Mouse (Mus musculus) lung, adult 2 months (tissue): ENCODE measurements around the gene Adgrg6. TPM values are rescaled to one million over a fixed set of nuclear protein-coding genes. Genes with fewer than 3 reads are reported as not detected.
A peak's percentile ranks its signal among the peaks of the same experiment; 100 is the strongest.

ENCODE experiments used
- DNase-seq: peaks from one replicate; pipeline ENCODE4 v3.0.0; 2022
- H3K4me1 ChIP-seq: fragments of 200-500 bp; 2 replicates; pipeline ENCODE4 v1.6.1; 2011; ENCODE audit warnings: low read length; ENCODE audit not compliant: control insufficient read depth, insufficient read depth
- H3K4me3 ChIP-seq: fragments of 200-500 bp; replicated peaks from 2 replicates; pipeline ENCODE3; 2011; ENCODE audit warnings: low read depth, mild to moderate bottlenecking, control low read depth, low read length; ENCODE audit errors: extremely low read depth
- CTCF ChIP-seq: fragments of 200-500 bp; IDR thresholded peaks from 2 replicates; pipeline ENCODE4 v1.5.1; 2011; ENCODE audit warnings: mild to moderate bottlenecking, low read length, control low read depth; ENCODE audit not compliant: insufficient read depth
- POLR2A ChIP-seq: fragments of 200-500 bp; IDR thresholded peaks from 2 replicates; pipeline ENCODE4 v1.6.1; 2011; ENCODE audit warnings: low read depth, mild to moderate bottlenecking, control low read depth, low read length, borderline replicate concordance; ENCODE audit errors: extremely low read depth
- WGBS: fragments of 180-500 bp; shearing (Covaris S2); methylation state at CpG from one replicate; pipeline ENCODE4 v1.1.7; 2018; 5-methylcytosine and 5-hydroxymethylcytosine counted together
- polyA plus RNA-seq: library from polyadenylated mRNA; depleted of rRNA; stranded (reverse); fragments of >200 nt; gene quantifications from 2 replicates; pipeline ENCODE4 v1.2.3, GENCODE M21; 2012; rRNA removed

The Adgrg6 gene
- polyA plus RNA-seq, 1 experiment = 25.7 TPM

- Histone ChIP-seq H3K4me1 (no peaks in the 10 kb centered on the region), H3K4me3 (no peak overlapping the region)
- no peak for DNase-seq
- TF ChIP-seq POLR2A (no peak), CTCF (peak; percentile 60)
- WGBS = 71% methylated on average over 7 of the region's 7 CpGs
These were observed 95.4 kb downstream of the Adgrg6 start for GRCm38 (mm10) chr10:14450073-14450472.

GRCm38 (mm10) chr10:14445590-14446291, 99.7 kb downstream of the Adgrg6 start:
- DNase-seq = no peak
- Histone ChIP-seq H3K4me3 (no peak overlapping the region), H3K4me1 (no peaks in the 10 kb centered on the region)
- TF ChIP-seq POLR2A = no peak
- TF ChIP-seq CTCF = no peak
- WGBS = 74% methylated on average over 12 of the region's 12 CpGs

- no peaks in the 10 kb centered on the region for H3K4me1 ChIP-seq
- no peak for TF ChIP-seq CTCF
- TF ChIP-seq POLR2A = no peak
- no peak overlapping the region for H3K4me3 ChIP-seq
- no peak for DNase-seq
- 85% methylated on average over 9 of the region's 9 CpGs for WGBS
These were observed 104.4 kb downstream of the Adgrg6 start for GRCm38 (mm10) chr10:14440860-14441579.

GRCm38 (mm10) chr10:14404070-14404469, 141.4 kb downstream of the Adgrg6 start:
- Histone ChIP-seq H3K4me1 (no peaks in the 10 kb centered on the region; the same call in 1 of the 2 replicates), H3K4me3 (no peak overlapping the region)
- no peak for DNase-seq
- 69% methylated on average over 1 of the region's 1 CpGs for WGBS
- TF ChIP-seq CTCF = no peak
- no peak for TF ChIP-seq POLR2A

GRCm38 (mm10) chr10:14401744-14402143, 143.7 kb downstream of the Adgrg6 start:
- 45% methylated on average over 8 of the region's 8 CpGs for WGBS
- Histone ChIP-seq H3K4me1 (no peaks in the 10 kb centered on the region; the same call in 1 of the 2 replicates), H3K4me3 (no peak overlapping the region)
- TF ChIP-seq POLR2A = no peak
- no peak for TF ChIP-seq CTCF
- no peak for DNase-seq

GRCm38 (mm10) chr10:14391025-14391639, 154.3 kb downstream of the Adgrg6 start:
- no peak overlapping the region for H3K4me3 ChIP-seq
- DNase-seq = peak; percentile 28
- H3K4me1 ChIP-seq = no peaks in the 10 kb centered on the region
- 14% methylated on average over 11 of the region's 11 CpGs for WGBS
- TF ChIP-seq POLR2A = no peak
- TF ChIP-seq CTCF = peak; percentile 29

GRCm38 (mm10) chr10:14385574-14385973, 159.9 kb downstream of the Adgrg6 start:
- DNase-seq = no peak
- 80% methylated on average over 5 of the region's 5 CpGs for whole genome bisulfite sequencing
- H3K4me1 ChIP-seq = no peaks in the 10 kb centered on the region
- TF ChIP-seq CTCF = no peak
- TF ChIP-seq POLR2A = no peak
- no peak overlapping the region for H3K4me3 ChIP-seq

GRCm38 (mm10) chr10:14365065-14365589, 180.3 kb downstream of the Adgrg6 start:
- no peak overlapping the region for H3K4me3 ChIP-seq
- DNase-seq = no peak
- TF ChIP-seq POLR2A = no peak
- no peak for TF ChIP-seq CTCF
- H3K4me1 ChIP-seq = no peaks in the 10 kb centered on the region
- WGBS = 52% methylated on average over 1 of the region's 1 CpGs

GRCm38 (mm10) chr10:14363226-14363625, 182.2 kb downstream of the Adgrg6 start:
- no peak for DNase-seq
- no peak for TF ChIP-seq CTCF
- no peak for TF ChIP-seq POLR2A
- Histone ChIP-seq H3K4me3 (no peak overlapping the region), H3K4me1 (no peaks in the 10 kb centered on the region)
- WGBS = 86% methylated on average over 2 of the region's 2 CpGs

- H3K4me1 ChIP-seq = no peaks in the 10 kb centered on the region
- TF ChIP-seq POLR2A (no peak), CTCF (no peak)
- 77% methylated on average over 3 of the region's 3 CpGs for WGBS
- no peak for DNase-seq
- H3K4me3 ChIP-seq = no peak overlapping the region
These were observed 187.2 kb downstream of the Adgrg6 start for GRCm38 (mm10) chr10:14358271-14358670.

Other genes starting within 250 kb of the Adgrg6 start
- 52.5 and 59.5 TPM in 2 replicates for gene Vta1, start 159.9 kb upstream of the Adgrg6 start, polyA plus RNA-seq
- 0.27 TPM in 1 of 2 replicates, not detected in the other for gene Nmbr, start 159.9 kb upstream of the Adgrg6 start, polyA plus RNA-seq
- gene Gje1, start 172.6 kb upstream of the Adgrg6 start, polyA plus RNA-seq = not detected in 2 replicates